Mouse (Mus musculus): ENCODE measurements around the gene Pga5.

DNA sequence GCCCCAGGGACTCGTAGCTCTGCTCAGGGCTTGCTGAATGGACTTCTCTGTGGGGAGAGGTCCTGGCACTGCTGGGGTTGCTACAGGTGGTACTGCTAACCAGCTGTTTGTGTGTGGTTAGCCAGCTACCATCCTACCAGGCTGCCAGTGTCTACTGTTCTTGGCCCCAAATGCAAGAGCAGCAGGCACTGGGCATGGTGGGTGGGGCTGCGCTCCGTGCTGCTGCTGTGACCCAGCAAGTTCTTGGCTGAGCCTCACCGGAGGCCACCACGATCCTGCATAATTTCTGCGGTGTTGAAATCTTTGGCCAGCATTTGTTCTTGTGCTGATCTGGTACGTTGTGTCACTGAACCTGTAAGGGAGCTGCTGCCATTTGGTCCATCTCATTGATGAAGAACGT is 25.6 kb upstream of the Pga5 start:
- TF ChIP-seq HCFC1 (IDR thresholded peaks at IDR 0.05; ENCODE audit: borderline replicate concordance, insufficient read depth, low read length) (no peak), CHD2 (IDR thresholded peaks at IDR 0.05; ENCODE audit: low read depth, low read length) (no peak), MAFK (IDR thresholded peaks at IDR 0.05; ENCODE audit: insufficient read depth, low read depth, low read length) (no peak), ZC3H11A (IDR thresholded peaks at IDR 0.05; ENCODE audit: borderline replicate concordance, low read depth, low read length) (no peak), ZNF384 (IDR thresholded peaks at IDR 0.05; ENCODE audit: low read depth, low read length) (no peak)
